Mouse (Mus musculus) left cerebral cortex, postnatal 25 days (tissue): Measurements from ENCODE around the gene Cnot8. TPM values are rescaled to one million over a fixed set of nuclear protein-coding genes. Genes with fewer than 3 reads are reported as not detected.

Experiments used
- DNase-seq, 2 experiments: peaks; one replicate each; pipeline ENCODE4 v3.0.0; 2022; ENCODE audit warnings: low spot score in 2 of 2, mixed read lengths in 1 of 2
- intact Hi-C: fragments of 180-260 bp; cut with DNase I; formaldehyde crosslinking; loops from one replicate; pipeline ENCODE4 v1.15.1; 2025
- total RNA-seq, 2 experiments: library from RNA; stranded (reverse); gene quantifications; 2 replicates each; pipeline ENCODE4 v1.2.3; 2021

Cnot8 gene
- total RNA-seq, 2 experiments from 2014 or later, result 53.3 to 54.6 TPM

GRCm38 (mm10) chr11:58139466-58139865 lies 35.5 kb downstream of the Cnot8 start:
- no peak for DNase-seq
- intact Hi-C loops, result no loop called here

- DNase-seq, result peak; percentile 31 to 86
- intact Hi-C loops, result no loop called here
Measured at GRCm38 (mm10) chr11:58143704-58144426, 39.9 kb downstream of the Cnot8 start.

DNA sequence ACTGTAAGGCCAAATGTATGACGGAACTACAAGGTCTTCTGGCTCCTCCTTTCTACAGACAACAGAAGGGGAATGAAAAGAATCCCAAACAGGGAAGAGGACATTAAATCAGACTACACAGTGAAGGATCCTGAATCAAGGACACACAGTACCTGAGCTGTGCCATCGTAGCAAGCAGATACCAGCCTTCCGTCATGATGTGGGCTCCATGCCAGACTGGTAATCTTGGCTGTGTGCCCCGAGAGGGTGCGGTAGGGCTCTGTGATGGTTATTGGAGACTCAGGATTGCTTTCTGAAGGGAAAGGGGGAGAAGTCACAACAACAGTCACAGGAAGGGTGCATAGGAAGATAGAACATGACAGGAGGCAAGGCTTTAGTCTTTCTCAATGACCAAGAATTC lies 42.3 kb downstream of the Cnot8 start:
- intact Hi-C loops, result no loop called here
- no peak for DNase-seq

DNA sequence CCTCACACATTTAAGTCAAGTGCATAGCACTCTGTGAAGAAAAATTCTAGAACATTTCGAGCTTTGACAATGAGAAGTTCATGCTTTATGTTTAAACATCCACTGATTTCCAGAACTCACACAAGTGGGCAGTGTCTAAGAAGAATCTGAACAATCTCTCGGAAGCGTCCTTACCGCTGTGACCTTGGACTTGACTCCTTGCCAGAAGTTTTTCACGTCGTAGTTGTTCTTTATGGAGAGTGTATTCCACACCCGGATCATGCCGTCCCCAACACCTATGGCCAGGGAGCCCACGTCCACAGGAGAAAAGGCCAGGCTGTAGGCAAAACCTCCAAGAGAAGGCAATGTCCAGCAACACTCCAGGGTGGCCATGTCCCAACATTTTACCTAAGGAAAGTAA lies 51.5 kb downstream of the Cnot8 start:
- intact Hi-C loops, result no loop called here
- no peak for DNase-seq

DNA sequence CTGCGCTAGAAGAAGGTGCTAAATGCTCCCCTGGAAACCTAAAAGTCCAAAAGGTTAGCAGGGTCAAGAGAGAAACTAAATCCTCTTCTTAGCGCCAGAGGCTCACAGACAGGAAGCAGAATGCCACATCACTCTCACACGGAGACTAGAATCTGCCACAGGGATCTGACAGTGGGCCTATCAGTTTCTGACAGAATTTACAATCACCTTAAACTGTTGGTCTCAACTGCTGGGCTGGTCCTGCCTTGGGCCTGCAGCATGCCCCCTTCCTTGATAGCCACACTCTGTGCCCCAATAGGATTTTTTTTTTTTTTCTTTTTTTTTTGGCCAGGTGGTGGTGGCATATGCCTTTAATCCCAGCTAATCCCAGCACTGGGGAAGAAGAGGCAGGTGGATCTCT lies 52.9 kb downstream of the Cnot8 start:
- DNase-seq, result no peak
- intact Hi-C loops, result no loop called here

GRCm38 (mm10) chr11:58165072-58165471 lies 61.1 kb downstream of the Cnot8 start:
- intact Hi-C loops, result no loop called here
- no peak for DNase-seq

DNA sequence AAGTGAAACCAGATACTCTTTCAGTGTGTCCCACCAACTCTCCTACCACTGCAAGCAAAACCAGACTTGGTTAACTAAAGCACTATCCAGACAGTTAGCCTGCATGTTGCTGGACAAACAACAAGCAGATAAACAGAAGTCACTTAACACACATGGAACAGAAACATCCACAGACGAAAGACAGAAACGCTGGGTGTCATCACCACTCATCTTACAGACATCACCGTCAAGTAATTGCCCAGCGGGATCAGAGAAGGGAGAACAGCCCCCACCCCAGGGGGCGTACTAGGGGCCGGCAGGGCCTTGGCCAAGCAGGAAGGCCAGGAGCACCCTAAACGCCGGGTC lies 63.8 kb downstream of the Cnot8 start:
- DNase-seq, result no peak
- intact Hi-C loops, result no loop called here

Other genes starting within 250 kb of the Cnot8 start
- gene Larp1, start 95.1 kb upstream of the Cnot8 start, total RNA-seq, result 10 to 100 TPM; 86.4 to 88.9 TPM
- gene Gm12248, start 11.0 kb upstream of the Cnot8 start, total RNA-seq, result not detected
- gene Gemin5, start 64.4 kb downstream of the Cnot8 start, total RNA-seq, result 10 to 100 TPM; 16.5 to 18.1 TPM
- gene Mrpl22, start 67.5 kb downstream of the Cnot8 start, total RNA-seq, result 10 to 100 TPM; 33.9 to 35.5 TPM
- gene Igtp, start 95.4 kb downstream of the Cnot8 start, total RNA-seq, result 1 to 10 TPM; 2.5 to 3.2 TPM
- gene Irgm2, start 95.5 kb downstream of the Cnot8 start, total RNA-seq, result 1 to 10 TPM; 1.8 to 2.8 TPM
- not detected for gene 4930438A08Rik, start 170.6 kb downstream of the Cnot8 start, total RNA-seq
- gene Zfp692, start 202.9 kb downstream of the Cnot8 start, total RNA-seq, result 10 to 100 TPM; 20.9 to 24.2 TPM
- gene Zfp672, start 226.2 kb downstream of the Cnot8 start, total RNA-seq, result 10 to 100 TPM; 47.2 to 52.2 TPM
- 10 to 100 TPM; 62.2 to 62.5 TPM for gene Sh3bp5l, start 226.6 kb downstream of the Cnot8 start, total RNA-seq